Mouse (Mus musculus): ENCODE data around the gene Syn3.
"Not testable (repeated sequence)": the region's sequence is repeated elsewhere in the genome, so short reads cannot be mapped to it uniquely, and the experiment has no call there.

The Syn3 gene

GRCm38 (mm10) chr10:86498673-86499391 lies at the start of gene Syn3:
Syn3 (minus strand) TSS chr10:86498896.
- DNase-seq (ENCODE audit: low spot score) = no peak

- not testable (repeated sequence) for DNase-seq (ENCODE audit: low spot score)
Observed at GRCm38 (mm10) chr10:86526357-86526874, 27.7 kb upstream of the Syn3 start.

GRCm38 (mm10) chr10:86513801-86514200 lies 15.1 kb upstream of the Syn3 start:
- no peak for DNase-seq (ENCODE audit: low spot score)

GRCm38 (mm10) chr10:86510941-86511340 lies 12.2 kb upstream of the Syn3 start:
- no peak for DNase-seq (ENCODE audit: low spot score)

GRCm38 (mm10) chr10:86502063-86502462 lies 3.4 kb upstream of the Syn3 start:
- DNase-seq (ENCODE audit: low spot score) = no peak

- DNase-seq (ENCODE audit: low spot score) = peak; percentile 23
Observed at GRCm38 (mm10) chr10:86498051-86498672, 534 bp downstream of the Syn3 start.

GRCm38 (mm10) chr10:86495851-86496250 lies 2.8 kb downstream of the Syn3 start:
- no peak for DNase-seq (ENCODE audit: low spot score)

GRCm38 (mm10) chr10:86493140-86493539 lies 5.6 kb downstream of the Syn3 start:
- DNase-seq (ENCODE audit: low spot score) = no peak

GRCm38 (mm10) chr10:86492089-86492907 lies 6.4 kb downstream of the Syn3 start:
- no peak for DNase-seq (ENCODE audit: low spot score)

- no peak for DNase-seq (ENCODE audit: low spot score)
Observed at GRCm38 (mm10) chr10:86491316-86492088, 7.2 kb downstream of the Syn3 start.

- no peak for DNase-seq (ENCODE audit: low spot score)
Observed at GRCm38 (mm10) chr10:86488544-86488943, 10.2 kb downstream of the Syn3 start.

- DNase-seq (ENCODE audit: low spot score) = no peak
Observed at GRCm38 (mm10) chr10:86485971-86486370, 12.7 kb downstream of the Syn3 start.

GRCm38 (mm10) chr10:86483968-86484367 lies 14.7 kb downstream of the Syn3 start:
- no peak for DNase-seq (ENCODE audit: low spot score)

- no peak for DNase-seq (ENCODE audit: low spot score)
Observed at GRCm38 (mm10) chr10:86482496-86482895, 16.2 kb downstream of the Syn3 start.

GRCm38 (mm10) chr10:86480711-86481110 lies 18.0 kb downstream of the Syn3 start:
- DNase-seq (ENCODE audit: low spot score) = no peak

GRCm38 (mm10) chr10:86479718-86480121 lies 19.0 kb downstream of the Syn3 start:
- no peak for DNase-seq (ENCODE audit: low spot score)

- DNase-seq (ENCODE audit: low spot score) = no peak
Observed at GRCm38 (mm10) chr10:86476720-86477119, 22.0 kb downstream of the Syn3 start.

- no peak for DNase-seq (ENCODE audit: low spot score)
Observed at GRCm38 (mm10) chr10:86475270-86475669, 23.4 kb downstream of the Syn3 start.

GRCm38 (mm10) chr10:86474176-86475154 lies 24.2 kb downstream of the Syn3 start:
- no peak for DNase-seq (ENCODE audit: low spot score)

- DNase-seq (ENCODE audit: low spot score) = peak; percentile 52
Observed at GRCm38 (mm10) chr10:86473637-86474154, 25.0 kb downstream of the Syn3 start.

All from adipocyte (in vitro differentiated cells).